Mouse (Mus musculus) heart, postnatal 0 days (tissue): ENCODE results near the gene Gad1. TPM values are rescaled to one million over a fixed set of nuclear protein-coding genes. Genes with fewer than 3 reads are reported as not detected.

Experiments
- ATAC-seq: fragments of 200-750 bp; cut with Nextera tagmentation; 2 replicates; pipeline ENCODE4 v1.8.0; 2017; ENCODE audit warnings: low read depth, moderate number of reproducible peaks, moderate library complexity; ENCODE audit not compliant: insufficient read depth
- DNase-seq: peaks from one replicate; pipeline ENCODE4 v3.0.0-alpha.2; 2016; ENCODE audit warnings: low spot score
- H3K27ac ChIP-seq: fragments of 300-500 bp; sonication (generic); 2 replicates; pipeline ENCODE4 v1.5.1; 2014; ENCODE audit warnings: low read depth, mild to moderate bottlenecking
- H3K27me3 ChIP-seq: fragments of 300-500 bp; sonication (generic); 2 replicates; pipeline ENCODE4 v1.6.1; 2014; ENCODE audit warnings: low read length, mixed read lengths; ENCODE audit not compliant: control insufficient read depth, insufficient read depth
- H3K36me3 ChIP-seq: fragments of 300-500 bp; sonication (generic); replicated peaks from 2 replicates; pipeline ENCODE4 v1.6.1; 2014; ENCODE audit warnings: low read length, mixed read lengths; ENCODE audit not compliant: control insufficient read depth, insufficient read depth
- H3K4me1 ChIP-seq: fragments of 300-500 bp; sonication (generic); 2 replicates; pipeline ENCODE4 v1.6.1; 2014; ENCODE audit warnings: antibody characterized with exemption; ENCODE audit not compliant: control insufficient read depth, insufficient read depth
- H3K4me2 ChIP-seq: fragments of 300-500 bp; sonication (generic); 2 replicates; pipeline ENCODE4 v1.6.1; 2014; ENCODE audit warnings: low read depth, mild to moderate bottlenecking, low read length, moderate library complexity
- H3K4me3 ChIP-seq: fragments of 300-500 bp; sonication (generic); 2 replicates; pipeline ENCODE4 v1.5.1; 2014; ENCODE audit warnings: low read depth, low read length
- H3K9ac ChIP-seq: fragments of 300-500 bp; sonication (generic); replicated peaks from 2 replicates; pipeline ENCODE4 v1.6.1; 2014; ENCODE audit warnings: low read depth, low read length, mixed read lengths
- H3K9me3 ChIP-seq: fragments of 300-500 bp; sonication (generic); replicated peaks from 2 replicates; pipeline ENCODE4 v1.6.1; 2016; ENCODE audit warnings: low read length; ENCODE audit not compliant: control insufficient read depth
- CTCF ChIP-seq: IDR thresholded peaks from 2 replicates; pipeline ENCODE4 v1.5.1; 2016; ENCODE audit warnings: antibody characterized with exemption, control low read depth, low read depth
- EP300 ChIP-seq: IDR thresholded peaks from 2 replicates; pipeline ENCODE4 v1.6.1; 2016; ENCODE audit warnings: antibody characterized with exemption, low read depth
- WGBS: fragments of 180-500 bp; shearing (Covaris S2); extraction: QIAGEN DNeasy Blood & Tissue Kit; methylation state at CpG from one replicate; pipeline ENCODE4 v1.1.7; 2014; 5-methylcytosine and 5-hydroxymethylcytosine counted together
- polyA plus RNA-seq: library from polyadenylated mRNA; unstranded; fragments of >200 nt; fragmentation: Nextera tagmentation; extraction: Ambion mirVana; gene quantifications from 2 replicates; pipeline ENCODE4 v1.2.1, GENCODE M21; 2015
- total RNA-seq: library from RNA; depleted of rRNA; stranded (reverse); fragments of >200 nt; gene quantifications from 2 replicates; pipeline ENCODE4 v1.2.3, GENCODE M21; 2014; ENCODE audit warnings: low replicate concordance

The Gad1 gene
- total and polyA plus RNA-seq, 2 experiments from 2014 or later = 0.11 TPM; not detected in 1

GRCm38 (mm10) chr2:70609769-70610168 is 56.9 kb downstream of the Gad1 start:
- no peak overlapping the region for H3K4me3 ChIP-seq
- no peak overlapping the region for H3K27ac ChIP-seq
- no peaks in the 10 kb centered on the region for H3K36me3 ChIP-seq
- no peaks in the 10 kb centered on the region for H3K9me3 ChIP-seq
- TF ChIP-seq CTCF (no peak), EP300 (no peak)
- H3K4me1 ChIP-seq = no peaks in the 10 kb centered on the region
- H3K9ac ChIP-seq = no peak overlapping the region
- DNase-seq (no peak), ATAC-seq (no peak)
- no peaks in the 10 kb centered on the region for H3K27me3 ChIP-seq
- H3K4me2 ChIP-seq = no peak overlapping the region
- 74% methylated on average over 3 of the region's 3 CpGs for WGBS

DNA sequence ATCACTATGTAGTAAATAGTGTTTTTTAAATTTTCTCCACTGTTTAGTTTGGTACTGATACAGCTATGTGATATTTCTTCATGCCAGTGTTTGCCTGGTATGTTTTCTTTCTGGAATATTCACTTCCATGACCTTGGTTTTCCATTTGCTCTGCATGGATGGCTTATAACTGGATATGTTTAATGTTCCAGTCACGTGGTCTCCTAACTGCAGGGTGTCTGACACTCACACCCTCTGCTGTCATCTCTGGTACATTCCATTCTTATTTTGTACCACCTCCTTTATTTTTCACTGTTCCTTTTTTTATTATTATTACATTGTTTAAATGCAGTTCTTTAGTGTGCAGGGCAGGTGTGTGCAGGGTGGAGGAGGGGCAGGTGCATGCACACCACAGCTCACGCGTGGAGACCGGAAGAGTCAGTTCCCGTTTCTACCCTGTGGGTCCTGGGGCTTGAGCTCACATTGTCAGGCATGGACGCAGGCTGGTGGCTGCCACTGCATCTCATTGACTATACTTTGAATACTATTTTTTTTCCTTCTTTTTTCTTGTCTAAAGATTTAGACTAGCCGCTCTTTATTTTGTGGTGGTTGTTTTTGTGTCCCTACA is 62.0 kb downstream of the Gad1 start:
- 78% methylated on average over 7 of the region's 7 CpGs for WGBS
- Histone ChIP-seq H3K9ac (no peak overlapping the region), H3K27ac (no peak overlapping the region), H3K36me3 (no peaks in the 10 kb centered on the region), H3K4me1 (no peaks in the 10 kb centered on the region), H3K9me3 (no peaks in the 10 kb centered on the region), H3K4me2 (no peak overlapping the region), H3K4me3 (no peak overlapping the region), H3K27me3 (no peaks in the 10 kb centered on the region)
- DNase-seq (no peak), ATAC-seq (no peak)
- TF ChIP-seq EP300 (no peak), CTCF (no peak)

DNA sequence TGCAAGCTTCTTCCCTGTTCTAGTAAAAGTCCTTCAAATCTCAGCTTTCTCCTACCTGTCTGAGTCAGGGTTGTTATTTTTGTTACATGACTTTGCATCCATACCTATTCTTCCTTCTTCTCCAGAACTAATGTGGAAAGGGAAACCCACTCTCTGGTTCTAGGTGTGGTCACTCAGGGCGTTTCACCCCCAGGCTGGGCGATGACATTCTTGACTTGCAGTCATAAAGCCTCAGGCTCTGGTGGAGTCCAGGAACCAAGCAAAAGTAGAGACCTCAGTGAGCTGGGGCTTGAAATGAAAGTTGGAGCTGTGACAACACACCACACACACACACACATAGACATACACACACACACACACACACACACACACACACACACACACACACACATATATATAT is 63.2 kb downstream of the Gad1 start:
- DNase-seq = no peak
- H3K27me3 ChIP-seq = no peaks in the 10 kb centered on the region
- 68% methylated on average over 2 of the region's 2 CpGs for WGBS
- ATAC-seq = no peak
- no peak overlapping the region for H3K4me2 ChIP-seq
- H3K4me3 ChIP-seq = no peak overlapping the region
- no peak overlapping the region for H3K9ac ChIP-seq
- H3K27ac ChIP-seq = no peak overlapping the region
- H3K36me3 ChIP-seq = no peaks in the 10 kb centered on the region
- no peaks in the 10 kb centered on the region for H3K4me1 ChIP-seq
- H3K9me3 ChIP-seq = no peaks in the 10 kb centered on the region
- TF ChIP-seq CTCF (no peak), EP300 (no peak)

DNA sequence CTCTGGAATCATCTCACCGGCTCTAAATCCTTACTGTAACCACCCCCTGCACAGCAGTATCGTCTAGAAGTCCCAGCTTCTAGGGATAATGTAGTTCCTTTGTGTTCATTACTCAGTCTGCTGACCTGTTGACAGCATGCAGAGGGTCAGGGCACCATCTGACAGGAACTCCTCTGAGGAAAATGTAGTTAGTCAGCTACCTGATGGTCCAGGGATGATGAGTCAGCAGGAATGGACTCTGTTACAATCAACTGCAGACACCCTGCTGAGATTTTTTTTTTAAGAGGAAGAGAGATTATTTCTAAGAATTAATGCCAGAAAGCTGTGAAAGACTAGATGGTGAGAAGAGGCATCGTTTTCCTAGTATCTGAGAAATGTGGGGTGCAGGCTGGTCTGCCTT is 63.7 kb downstream of the Gad1 start:
- H3K4me3 ChIP-seq = no peak overlapping the region
- no peak overlapping the region for H3K9ac ChIP-seq
- H3K27me3 ChIP-seq = no peaks in the 10 kb centered on the region
- no peak overlapping the region for H3K27ac ChIP-seq
- ATAC-seq (no peak), DNase-seq (no peak)
- no peak overlapping the region for H3K4me2 ChIP-seq
- TF ChIP-seq EP300 (no peak), CTCF (no peak)
- no peaks in the 10 kb centered on the region for H3K9me3 ChIP-seq
- H3K4me1 ChIP-seq = no peaks in the 10 kb centered on the region
- WGBS = 42% methylated on average over 3 of the region's 3 CpGs
- H3K36me3 ChIP-seq = no peaks in the 10 kb centered on the region

DNA sequence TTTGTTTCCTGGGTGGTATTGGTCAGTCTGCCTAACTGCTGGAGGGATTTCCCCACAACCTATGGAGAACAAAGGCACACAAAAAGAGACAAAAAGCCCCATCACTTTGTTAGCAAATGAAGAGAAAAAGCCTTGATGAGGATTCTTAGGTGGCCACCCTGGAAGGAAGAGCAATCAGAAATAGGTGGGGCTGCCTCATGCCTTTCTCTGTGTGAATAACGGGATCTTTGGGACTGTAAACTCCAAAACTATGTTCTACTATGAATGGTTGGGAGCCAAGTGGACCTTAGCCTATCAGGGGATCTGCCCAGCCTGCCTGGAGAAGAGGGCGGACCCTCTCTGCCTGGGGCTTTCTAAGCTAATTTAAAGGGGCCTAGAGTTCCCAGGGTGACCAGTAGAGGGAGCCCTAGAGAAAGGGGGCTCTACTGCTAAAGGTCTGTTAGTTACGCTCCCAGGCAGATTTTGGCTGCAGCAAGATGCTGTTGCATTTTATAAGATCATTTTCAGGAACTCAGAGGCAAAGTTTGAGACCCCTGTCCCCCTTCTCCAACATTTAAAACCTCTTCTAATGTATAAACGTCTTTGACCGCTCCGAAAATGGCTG is 66.5 kb downstream of the Gad1 start:
- TF ChIP-seq CTCF = no peak
- no peak for TF ChIP-seq EP300
- no peak overlapping the region for H3K4me2 ChIP-seq
- no peaks in the 10 kb centered on the region for H3K27me3 ChIP-seq
- H3K9me3 ChIP-seq = no peaks in the 10 kb centered on the region
- no peak overlapping the region for H3K9ac ChIP-seq
- H3K36me3 ChIP-seq = no peaks in the 10 kb centered on the region
- DNase-seq = no peak
- no peak overlapping the region for H3K4me3 ChIP-seq
- WGBS = 84% methylated on average over 6 of the region's 6 CpGs
- no peak for ATAC-seq
- H3K27ac ChIP-seq = no peak overlapping the region
- no peaks in the 10 kb centered on the region for H3K4me1 ChIP-seq

- ATAC-seq (no peak), DNase-seq (no peak)
- no peak overlapping the region for H3K27ac ChIP-seq
- no peak overlapping the region for H3K4me3 ChIP-seq
- H3K4me1 ChIP-seq = no peaks in the 10 kb centered on the region
- H3K36me3 ChIP-seq = no peaks in the 10 kb centered on the region
- no peaks in the 10 kb centered on the region for H3K9me3 ChIP-seq
- H3K4me2 ChIP-seq = no peak overlapping the region
- TF ChIP-seq CTCF (peak; percentile 51), EP300 (no peak)
- 29% methylated on average over 6 of the region's 6 CpGs for WGBS
- no peaks in the 10 kb centered on the region for H3K27me3 ChIP-seq
- no peak overlapping the region for H3K9ac ChIP-seq
Observed at GRCm38 (mm10) chr2:70620225-70620624, 67.4 kb downstream of the Gad1 start.
